Mouse (Mus musculus): ENCODE results near the gene Gtf2ird2.

DNA sequence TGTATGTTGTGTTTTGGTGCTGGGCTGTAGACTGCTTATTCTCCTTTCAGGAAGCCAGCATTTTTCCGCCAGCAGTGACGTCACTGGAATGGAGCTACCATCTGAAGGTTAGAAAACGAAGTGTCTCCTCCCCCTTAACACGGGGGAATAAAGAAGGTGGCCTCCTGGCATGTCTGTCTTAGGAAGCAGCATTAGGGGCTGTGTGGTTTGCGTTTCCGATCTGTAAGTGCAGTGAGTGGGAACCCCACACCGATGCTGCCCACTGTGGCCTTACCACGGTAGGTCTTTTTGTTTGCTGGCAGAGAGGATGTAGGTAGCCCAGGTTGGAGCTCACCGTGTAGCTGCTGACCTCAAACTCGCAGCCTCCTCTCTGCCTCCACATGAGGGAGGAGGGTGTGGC is 22.9 kb downstream of the Gtf2ird2 start:
- TF ChIP-seq GATA1 (IDR thresholded peaks at IDR 0.05; ENCODE audit: low read length) (no peak), TAL1 (IDR thresholded peaks at IDR 0.05; ENCODE audit: low read length) (no peak)
